Mouse (Mus musculus) cerebellum, adult 2 months (tissue): ENCODE data around the gene Hspa5. TPM values are rescaled to one million over a fixed set of nuclear protein-coding genes. Genes with fewer than 3 reads are reported as not detected.

ENCODE experiments used
- DNase-seq, 2 experiments: peaks; one replicate each; pipeline ENCODE4 v3.0.0; 2021
- H3K27ac ChIP-seq: fragments of 200-500 bp; 2 replicates; pipeline ENCODE4 v1.5.1; 2012; ENCODE audit warnings: low read length, control low read depth, inconsistent platforms; ENCODE audit not compliant: insufficient read depth
- H3K27me3 ChIP-seq: fragments of 200-500 bp; 2 replicates; pipeline ENCODE4 v1.6.1; 2012; ENCODE audit warnings: inconsistent platforms, mild to moderate bottlenecking, low read length, moderate library complexity; ENCODE audit not compliant: control insufficient read depth, insufficient read depth
- H3K4me1 ChIP-seq: fragments of 200-500 bp; 2 replicates; pipeline ENCODE4 v1.6.1; 2011; ENCODE audit warnings: low read length; ENCODE audit not compliant: control insufficient read depth, insufficient read depth
- H3K4me3 ChIP-seq: fragments of 200-500 bp; replicated peaks from 2 replicates; pipeline ENCODE3; 2011; ENCODE audit warnings: mild to moderate bottlenecking, low read depth, low read length, control low read depth; ENCODE audit not compliant: insufficient read depth
- CTCF ChIP-seq: fragments of 200-500 bp; IDR thresholded peaks from 2 replicates; pipeline ENCODE4 v1.5.1; 2011; ENCODE audit warnings: low read depth, mild to moderate bottlenecking, control low read depth, low read length, moderate library complexity, borderline replicate concordance; ENCODE audit not compliant: insufficient read depth
- POLR2A ChIP-seq: fragments of 200-500 bp; IDR thresholded peaks from 2 replicates; pipeline ENCODE4 v1.6.1; 2011; ENCODE audit warnings: low read length, control low read depth, borderline replicate concordance; ENCODE audit not compliant: insufficient read depth
- WGBS: fragments of 180-500 bp; shearing (Covaris S2); methylation state at CpG from one replicate; pipeline ENCODE4 v1.1.7; 2018; 5-methylcytosine and 5-hydroxymethylcytosine counted together
- polyA plus RNA-seq: library from polyadenylated mRNA; depleted of rRNA; stranded (reverse); fragments of >200 nt; gene quantifications from 2 replicates; pipeline ENCODE4 v1.2.3, GENCODE M21; 2012

The Hspa5 gene
- polyA plus RNA-seq, 1 experiment, result 226 TPM

DNA sequence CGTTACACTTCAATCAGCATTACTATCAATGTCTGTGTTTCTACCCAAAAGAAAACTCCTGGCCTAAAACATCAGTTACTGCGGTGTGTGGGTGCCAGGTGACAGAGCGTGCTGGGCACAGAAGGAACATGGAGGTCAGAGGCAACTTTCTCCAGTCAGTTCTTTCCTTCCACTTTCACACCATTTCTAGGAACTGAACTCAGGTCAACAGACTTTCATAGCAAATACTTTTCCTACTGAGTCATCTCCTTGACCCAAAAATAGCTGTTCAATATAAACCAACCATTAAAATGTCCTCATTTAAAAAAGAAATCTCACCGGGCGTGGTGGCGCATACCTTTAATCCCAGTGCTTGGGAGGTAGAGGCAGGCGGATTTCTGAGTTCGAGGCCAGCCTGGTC lies 29.1 kb upstream of the Hspa5 start:
- Histone ChIP-seq H3K27me3 (no peaks in the 10 kb centered on the region), H3K4me3 (no peak overlapping the region), H3K4me1 (no peaks in the 10 kb centered on the region; the same call in 1 of the 2 replicates), H3K27ac (no peak overlapping the region)
- no peak for TF ChIP-seq POLR2A
- no peak for TF ChIP-seq CTCF
- no peak for DNase-seq
- WGBS, result 89% methylated on average over 8 of the region's 8 CpGs

DNA sequence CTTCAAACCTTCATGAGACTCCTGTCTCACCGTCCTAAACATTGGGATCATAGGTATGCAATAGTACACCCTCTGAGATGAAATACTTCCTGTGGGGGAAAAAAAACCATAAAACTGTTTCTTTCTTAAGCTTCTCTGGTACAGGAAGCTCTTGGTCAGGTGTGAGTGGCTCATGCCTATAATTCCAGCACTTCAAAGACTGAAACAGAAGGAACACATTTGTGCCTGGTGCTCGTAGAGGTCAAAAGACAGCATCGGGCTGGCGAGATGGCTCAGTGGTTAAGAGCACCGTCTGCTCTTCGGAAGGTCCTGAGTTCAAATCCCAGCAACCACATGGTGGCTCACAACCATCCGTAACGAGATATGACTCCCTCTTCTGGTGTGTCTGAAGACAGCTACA lies 27.3 kb upstream of the Hspa5 start:
- 92% methylated on average over 8 of the region's 8 CpGs for WGBS
- peaks cover 4% of the 10 kb centered on the region for H3K4me1 ChIP-seq
- no peak overlapping the region for H3K4me3 ChIP-seq
- no peak overlapping the region for H3K27ac ChIP-seq
- DNase-seq, result no peak
- TF ChIP-seq POLR2A, result no peak
- no peak for TF ChIP-seq CTCF
- no peaks in the 10 kb centered on the region for H3K27me3 ChIP-seq

DNA sequence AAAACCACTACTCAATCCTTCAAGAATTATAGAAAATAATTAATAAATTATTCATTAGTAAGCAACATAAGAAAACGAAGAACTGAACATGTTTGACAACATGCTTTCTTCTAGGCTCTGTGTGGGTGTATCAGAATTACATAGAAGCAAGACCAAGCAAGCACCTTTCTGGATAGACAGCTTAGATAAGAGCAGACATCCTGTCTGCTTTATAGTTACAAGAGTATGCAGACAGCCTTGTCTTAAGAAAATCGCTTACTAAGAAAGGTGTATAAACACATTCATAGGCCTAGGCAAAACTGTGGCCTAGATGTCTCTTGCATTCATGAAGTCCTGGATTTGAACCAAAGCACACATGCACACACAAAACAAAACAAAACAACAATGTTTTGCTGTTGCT lies 26.1 kb upstream of the Hspa5 start:
- Histone ChIP-seq H3K4me1 (peaks cover 4% of the 10 kb centered on the region), H3K27ac (no peak overlapping the region), H3K4me3 (no peak overlapping the region), H3K27me3 (no peaks in the 10 kb centered on the region)
- DNase-seq, result no peak
- no peak for TF ChIP-seq POLR2A
- no peak for TF ChIP-seq CTCF
- WGBS, result 88% methylated on average over 2 of the region's 2 CpGs

DNA sequence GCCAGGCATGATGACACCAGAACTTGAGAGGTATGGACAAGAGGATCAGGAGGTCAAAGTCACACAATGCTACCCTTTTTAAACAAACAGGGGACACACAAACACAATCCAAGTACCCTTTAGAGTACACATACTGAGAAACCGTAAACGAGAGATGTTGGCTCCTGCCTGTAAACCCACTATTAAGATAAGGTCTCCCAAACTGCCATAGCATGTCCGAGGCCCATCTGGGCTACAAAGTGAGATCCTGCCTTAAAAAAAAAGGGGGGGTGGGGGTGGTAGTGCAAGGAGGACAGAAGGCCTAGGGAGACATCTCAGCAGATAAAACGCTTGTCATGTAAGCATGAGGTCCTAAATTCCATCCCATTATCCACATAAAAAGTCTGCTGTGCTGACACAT lies 23.3 kb upstream of the Hspa5 start:
- H3K4me3 ChIP-seq, result no peak overlapping the region
- peaks cover 7% of the 10 kb centered on the region for H3K4me1 ChIP-seq
- no peak for TF ChIP-seq POLR2A
- TF ChIP-seq CTCF, result no peak
- H3K27me3 ChIP-seq, result no peaks in the 10 kb centered on the region
- WGBS, result 84% methylated on average over 4 of the region's 4 CpGs
- DNase-seq, result no peak
- no peak overlapping the region for H3K27ac ChIP-seq

DNA sequence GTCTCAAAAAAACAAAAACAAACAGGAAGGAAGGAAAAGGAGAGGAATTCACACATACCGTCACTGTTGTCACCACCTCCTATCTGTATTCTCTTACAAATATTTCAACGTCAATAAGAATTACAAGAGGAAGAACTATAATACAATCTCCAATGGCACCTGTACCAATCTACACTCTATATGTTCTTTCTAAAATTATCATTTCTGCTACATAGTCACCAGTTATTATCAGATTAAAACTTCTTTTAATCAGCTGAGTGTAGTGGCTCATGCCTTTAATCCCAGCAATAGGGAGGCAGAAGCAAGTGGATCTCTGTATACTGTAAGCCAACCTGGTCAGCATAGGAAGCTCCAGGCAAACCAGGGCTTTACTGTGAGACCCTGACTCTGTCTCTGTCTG lies 21.5 kb upstream of the Hspa5 start:
- Histone ChIP-seq H3K27ac (no peak overlapping the region), H3K27me3 (no peaks in the 10 kb centered on the region), H3K4me1 (peaks cover 7% of the 10 kb centered on the region), H3K4me3 (no peak overlapping the region)
- no peak for TF ChIP-seq CTCF
- TF ChIP-seq POLR2A, result no peak
- DNase-seq, result no peak
- 66% methylated on average over 2 of the region's 2 CpGs for WGBS

DNA sequence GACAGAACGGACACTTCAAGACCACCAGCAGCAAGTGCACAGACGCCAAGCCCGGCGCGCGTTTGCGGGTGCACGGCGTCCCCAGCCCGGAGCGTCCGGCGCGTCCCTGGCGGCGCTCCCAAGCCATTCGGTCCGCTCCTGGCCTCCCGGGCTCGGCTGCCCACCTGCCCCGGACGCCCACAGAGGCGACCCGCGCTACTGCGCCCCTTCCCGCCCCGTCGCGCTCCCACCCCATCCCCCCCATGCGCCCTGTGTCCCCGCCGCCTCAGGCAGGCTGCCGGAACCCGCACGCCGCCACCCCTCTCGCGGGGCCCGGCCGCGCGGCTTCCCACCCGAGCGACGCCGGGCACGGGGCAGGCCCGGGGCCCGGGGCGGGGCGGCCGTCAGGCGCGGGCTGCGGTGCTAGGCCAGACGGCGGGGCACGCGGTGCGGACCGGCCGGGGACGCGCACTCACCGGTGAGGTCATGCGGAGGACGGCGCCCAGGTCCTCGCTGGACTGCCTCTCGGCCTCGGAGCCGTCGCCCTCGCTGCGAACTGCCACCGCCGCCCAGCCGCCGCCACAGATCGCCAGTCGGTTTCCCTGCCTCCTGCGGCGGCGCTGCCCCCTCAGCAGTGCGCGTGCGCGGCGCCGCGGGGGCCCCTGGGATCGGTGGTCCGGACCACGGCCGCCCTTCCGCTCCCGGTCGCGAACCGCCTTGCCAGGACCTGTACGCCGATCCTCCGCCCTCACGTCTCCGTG lies 17.8 kb upstream of the Hspa5 start:
- TF ChIP-seq CTCF (no peak), POLR2A (peak; percentile 64)
- H3K4me1 ChIP-seq, result peaks cover 3% of the 10 kb centered on the region; the same call in 1 of the 2 replicates
- H3K4me3 ChIP-seq, result peak overlapping the region; percentile 95
- H3K27ac ChIP-seq, result peak overlapping the region; percentile 65
- DNase-seq, result peak; percentile 91
- 2% methylated on average over 91 of the region's 106 CpGs for WGBS
- H3K27me3 ChIP-seq, result no peaks in the 10 kb centered on the region

DNA sequence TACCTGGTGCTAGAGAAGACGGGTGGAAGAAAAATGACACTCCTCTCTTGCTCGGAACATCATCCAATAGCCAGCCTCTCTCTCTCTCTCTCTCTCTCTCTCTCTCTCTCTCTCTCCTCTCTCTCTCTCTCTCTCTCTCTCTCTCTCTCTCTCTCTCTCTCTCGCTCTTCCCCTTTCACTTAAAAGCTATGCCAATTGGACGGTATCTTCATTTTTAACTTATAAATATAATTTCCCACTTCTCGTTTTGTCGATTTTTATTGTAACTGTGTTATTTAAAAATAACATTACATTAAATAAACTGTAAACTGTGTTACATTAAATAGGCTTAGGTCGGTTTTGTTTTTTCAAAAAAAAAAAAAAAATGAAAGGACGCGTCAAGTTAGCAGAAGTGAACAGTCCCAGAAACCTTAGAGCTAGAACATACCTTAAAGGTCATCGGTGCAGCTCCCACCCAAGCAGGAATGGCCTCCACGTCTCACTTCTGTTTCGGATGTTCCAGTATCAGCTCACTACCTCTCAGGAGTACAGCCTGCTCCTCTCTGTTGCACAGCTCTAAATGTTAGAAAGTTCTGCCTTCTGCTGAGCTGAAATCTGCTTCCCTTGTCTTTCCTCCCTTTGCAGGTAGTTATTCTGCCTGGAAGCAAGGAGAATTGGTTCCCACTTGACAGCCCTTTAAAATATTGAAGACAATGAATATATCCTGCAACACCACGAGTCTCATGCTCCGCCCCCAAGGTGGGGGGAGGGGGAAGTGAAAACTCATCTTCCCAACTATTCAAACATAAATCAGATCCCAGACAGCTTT lies 17.0 kb upstream of the Hspa5 start, which contains the start of gene Gapvd1:
Gapvd1 (minus strand) TSS at position 682 of the 808 bp plus-strand sequence.
- Histone ChIP-seq H3K4me1 (peaks cover 3% of the 10 kb centered on the region; the same call in 1 of the 2 replicates), H3K27me3 (no peaks in the 10 kb centered on the region), H3K4me3 (peak within 1 kb of the TSS; percentile 95), H3K27ac (peak within 1 kb of the TSS; percentile 65)
- WGBS, result under 1% methylated on average over 14 of the region's 14 CpGs
- peak; percentile 33 to 41 for DNase-seq
- TF ChIP-seq POLR2A (no peak), CTCF (no peak)
